Mouse (Mus musculus) frontal cortex, postnatal 25 days (tissue): ENCODE data around the gene Abr.

Experiments
- DNase-seq, 2 experiments: peaks; one replicate each; pipeline ENCODE4 v3.0.0; 2022; ENCODE audit warnings: low spot score in 2 of 2

Abr gene

DNA sequence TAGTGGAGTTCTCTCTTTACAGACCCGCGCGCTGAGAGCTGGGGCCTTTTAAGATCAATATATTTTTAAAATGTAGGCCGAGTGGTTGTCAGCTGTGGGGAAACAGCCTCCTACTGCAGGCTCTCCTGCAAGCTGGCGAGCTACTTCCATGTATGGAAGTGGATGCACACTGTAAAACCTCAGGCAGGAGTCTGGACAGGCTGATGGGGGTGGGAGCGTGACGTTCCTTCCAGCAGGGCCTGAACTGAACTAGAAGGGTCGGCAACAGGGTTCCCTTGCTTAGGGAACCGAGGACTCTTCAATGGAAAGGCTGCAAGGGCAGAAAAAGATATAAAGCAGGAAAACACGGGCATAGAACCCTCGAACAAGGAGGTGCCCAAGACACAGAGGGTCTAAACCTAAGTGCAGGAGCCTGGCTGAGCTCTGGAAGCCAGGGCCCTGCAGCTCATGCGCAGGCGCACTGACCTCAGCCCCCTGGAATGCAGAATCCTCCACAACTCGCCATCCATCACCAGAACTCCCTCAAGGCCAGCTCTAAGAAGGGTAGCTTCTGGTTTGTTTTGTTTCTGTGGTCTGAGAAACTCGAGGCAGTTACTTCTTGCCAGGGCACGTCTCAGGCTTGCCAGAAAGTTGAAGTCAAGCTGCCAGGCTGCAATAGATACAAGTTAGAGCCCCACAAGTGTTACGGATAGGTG, 247.5 kb downstream of the Abr start:
- DNase-seq = no peak

DNA sequence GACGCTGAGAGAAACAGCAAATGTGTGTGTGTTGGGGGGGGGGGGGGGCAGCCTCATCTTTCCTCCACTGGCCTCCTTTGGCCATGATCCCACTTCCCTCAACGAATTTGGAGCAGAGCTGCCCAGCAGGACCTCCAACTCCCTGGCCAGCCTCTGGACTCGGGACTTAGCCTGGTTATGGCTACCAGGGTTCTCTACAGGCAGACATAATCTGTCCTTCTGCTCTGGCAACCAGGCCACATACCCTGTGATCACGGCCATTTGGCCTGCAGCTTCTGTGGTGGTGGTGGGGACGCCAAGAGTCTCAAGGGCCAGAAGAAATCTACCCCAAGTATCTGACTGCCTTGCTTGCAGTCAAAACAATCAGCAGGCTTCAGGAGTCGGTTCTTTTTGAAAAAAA, 249.6 kb downstream of the Abr start:
- no peak for DNase-seq

- DNase-seq = no peak
Measured at GRCm38 (mm10) chr11:76372120-76372519, 250.0 kb downstream of the Abr start.

GRCm38 (mm10) chr11:76370491-76370890, 251.6 kb downstream of the Abr start:
- DNase-seq = no peak
